In the genomic region with DNA sequence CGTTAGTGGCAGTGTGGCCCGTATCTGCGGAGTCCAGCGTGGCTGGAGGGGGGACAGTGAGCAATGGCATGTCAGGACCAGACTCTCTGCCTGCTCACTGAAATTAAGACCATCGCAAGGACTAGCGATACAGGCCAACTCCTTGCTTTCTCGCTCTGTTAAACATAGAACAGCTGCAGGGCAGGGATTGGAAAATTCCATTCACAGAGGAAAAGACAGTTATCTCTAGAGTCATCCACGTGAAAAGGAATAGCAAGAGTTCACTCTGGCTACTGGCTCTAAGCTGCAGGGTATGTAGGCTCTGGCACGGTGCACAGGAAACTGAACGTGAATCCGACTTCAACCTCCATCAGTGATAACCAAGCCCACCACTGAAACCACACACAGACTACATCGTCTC, we compare ENCODE assay signal across 27 mouse cellular contexts. TPM values are rescaled to one million over a fixed set of nuclear protein-coding genes. Genes with fewer than 3 reads are reported as not detected.
DNase-seq lines count a peak whose midpoint lies in the region; ATAC-seq and TF ChIP-seq lines count a peak whose summit lies in the region.
"Had no signal": no experiment of that assay in that cellular context is flagged by ENCODE, and none has a peak within 500 bp of the region (broad histone marks: within the 10 kb centered on the region; RNA-seq: fewer than 3 reads in every experiment).

No protein-coding gene starts in this region.

- peaks cover 3% of the 10 kb centered on the region; the same call in 1 of the 2 replicates for H3K4me1 ChIP-seq in kidney, adult 2 months (ENCODE audit: control insufficient read depth, insufficient read depth, low read length)
- H3K4me1 ChIP-seq in neural tube, embryonic 13.5 days (replicated peaks): peaks cover 8% of the 10 kb centered on the region
- peaks cover 4% of the 10 kb centered on the region; the same call in 1 of the 2 replicates for H3K4me1 ChIP-seq in neural tube, embryonic 15.5 days
- H3K4me1 ChIP-seq: embryonic facial prominence, embryonic 12.5 days; hindbrain, embryonic 10.5 days had no signal

- H3K36me3 ChIP-seq in kidney, adult 2 months (ENCODE audit: control insufficient read depth, insufficient read depth, low read length): no peaks in the 10 kb centered on the region
- peaks cover 27% of the 10 kb centered on the region for H3K36me3 ChIP-seq in neural tube, embryonic 13.5 days
- H3K36me3 ChIP-seq in neural tube, embryonic 15.5 days: peaks cover 7% of the 10 kb centered on the region; the same call in 1 of the 2 replicates

- no peak for TF ChIP-seq POLR2A in kidney, adult 2 months (IDR thresholded peaks at IDR 0.05; ENCODE audit: low read depth, low read length)

- no peaks in the 10 kb centered on the region for H3K9me3 ChIP-seq in neural tube, embryonic 13.5 days
- H3K9me3 ChIP-seq in neural tube, embryonic 15.5 days (replicated peaks): no peaks in the 10 kb centered on the region
- H3K9me3 ChIP-seq: embryonic facial prominence, embryonic 12.5 days; forebrain, embryonic 12.5 days; midbrain, embryonic 12.5 days had no signal

- DNase-seq in kidney, adult 2 months: no peak
- no peak for DNase-seq in kidney, adult 8-10 months
- peak; percentile 21 for DNase-seq in R1 (ENCODE audit: low read depth, low spot score)
- no peak for DNase-seq in left cerebral cortex, postnatal 25 days (ENCODE audit: low spot score in 2 of 2)
- DNase-seq in adipocyte (ENCODE audit: low spot score): no peak
- DNase-seq: adrenal gland, adult 2 months; B cell, adult 2 months; cerebellum, adult 11-12 months; cerebellum, postnatal 10 days; heart, postnatal 10 days; kidney, adult 9 months; layer of hippocampus, postnatal 36 days; lung, embryonic 14.5 days; right cerebral cortex, postnatal 25 days; spleen, adult 18-20 months; thymus, postnatal 14 days had no signal

- intact Hi-C loops in left cerebral cortex, postnatal 25 days (cut with DNase I): no loop called here

- no peak for ATAC-seq in neural tube, embryonic 13.5 days (ENCODE audit: low read depth)
- ATAC-seq in neural tube, embryonic 15.5 days (ENCODE audit: low FRiP score): no peak

- no peak overlapping the region for H3K4me2 ChIP-seq in neural tube, embryonic 13.5 days
- no peak overlapping the region for H3K4me2 ChIP-seq in neural tube, embryonic 15.5 days
- H3K4me2 ChIP-seq: embryonic facial prominence, embryonic 12.5 days; forebrain, embryonic 12.5 days; lung, embryonic 14.5 days; midbrain, embryonic 12.5 days had no signal

- no peak overlapping the region for H3K4me3 ChIP-seq in kidney, adult 2 months (ENCODE audit: insufficient read depth, low read depth, low read length)
- H3K4me3 ChIP-seq in neural tube, embryonic 13.5 days: no peak overlapping the region
- H3K4me3 ChIP-seq in neural tube, embryonic 15.5 days (replicated peaks): no peak overlapping the region
- H3K4me3 ChIP-seq: embryonic facial prominence, embryonic 12.5 days; erythroblast, embryonic 14.5 days; forebrain, embryonic 12.5 days; hindbrain, embryonic 10.5 days; midbrain, embryonic 12.5 days had no signal

- no peaks in the 10 kb centered on the region for H3K27me3 ChIP-seq in kidney, adult 2 months (replicated peaks; ENCODE audit: control insufficient read depth, insufficient read depth, low read length)
- H3K27me3 ChIP-seq in neural tube, embryonic 13.5 days: no peaks in the 10 kb centered on the region
- H3K27me3 ChIP-seq in neural tube, embryonic 15.5 days (replicated peaks): no peaks in the 10 kb centered on the region
- H3K27me3 ChIP-seq: CH12.LX; embryonic facial prominence, embryonic 12.5 days; forebrain, embryonic 12.5 days; midbrain, embryonic 12.5 days had no signal

- 57% methylated on average over 12 of the region's 12 CpGs for WGBS in kidney, adult 2 months
- 71% methylated on average over 12 of the region's 12 CpGs for WGBS in neural tube, embryonic 13.5 days
- 73% methylated on average over 12 of the region's 12 CpGs for WGBS in neural tube, embryonic 15.5 days

- TF ChIP-seq CTCF in kidney, adult 2 months (conservative IDR thresholded peaks at IDR 0.05; ENCODE audit: insufficient read depth, insufficient read length, low read depth, low read length): no peak

- H3K27ac ChIP-seq in kidney, adult 2 months (ENCODE audit: insufficient read depth, low read depth, low read length): peak overlapping the region; percentile 24; the same call in 1 of the 2 replicates
- H3K27ac ChIP-seq in neural tube, embryonic 13.5 days (replicated peaks): 0 out of 2 replicates have a peak overlapping the region, but pooled peaks have one; percentile 9
- no peak overlapping the region for H3K27ac ChIP-seq in neural tube, embryonic 15.5 days (replicated peaks)
- H3K27ac ChIP-seq: embryonic facial prominence, embryonic 12.5 days; forebrain, embryonic 12.5 days; hindbrain, embryonic 10.5 days; liver, embryonic 14.5 days; midbrain, embryonic 12.5 days had no signal

- H3K9ac ChIP-seq in neural tube, embryonic 13.5 days: no peak overlapping the region
- H3K9ac ChIP-seq in neural tube, embryonic 15.5 days (replicated peaks): no peak overlapping the region
- H3K9ac ChIP-seq: embryonic facial prominence, embryonic 12.5 days; forebrain, embryonic 12.5 days; liver, embryonic 14.5 days; lung, embryonic 14.5 days; midbrain, embryonic 12.5 days had no signal

RNA-seq across cellular contexts. Expression of a gene that starts 26.2 kb away (rescaled TPM):
- polyA plus RNA-seq in kidney, adult 2 months (2012; rRNA removed): 4.3 and 5.1 TPM in 2 replicates
- polyA plus RNA-seq in neural tube, embryonic 13.5 days (2015; fragmentation: Nextera tagmentation; extraction: Ambion mirVana): 2.0 and 2.5 TPM in 2 replicates
- polyA plus RNA-seq in neural tube, embryonic 15.5 days (2015; fragmentation: Nextera tagmentation; extraction: Ambion mirVana): 2.1 and 3.3 TPM in 2 replicates
- 10 to 100 TPM; 13.3 to 14.3 TPM for total RNA-seq in left cerebral cortex, postnatal 25 days (2021)

RNA-seq across cellular contexts. Expression of a gene that starts 29.4 kb away (rescaled TPM):
- polyA plus RNA-seq in kidney, adult 2 months (2012; rRNA removed): 22.6 and 24.0 TPM in 2 replicates
- polyA plus RNA-seq in neural tube, embryonic 13.5 days (2015; fragmentation: Nextera tagmentation; extraction: Ambion mirVana): 57.4 and 57.8 TPM in 2 replicates
- 41.3 and 44.2 TPM in 2 replicates for polyA plus RNA-seq in neural tube, embryonic 15.5 days (2015; fragmentation: Nextera tagmentation; extraction: Ambion mirVana)
- total RNA-seq in left cerebral cortex, postnatal 25 days (2021): 10 to 100 TPM; 19.4 to 20.6 TPM

RNA-seq across cellular contexts. Expression of a gene that starts 29.6 kb away (rescaled TPM):
- 0.05 and 0.08 TPM in 2 replicates for polyA plus RNA-seq in kidney, adult 2 months (2012; rRNA removed)
- polyA plus RNA-seq in neural tube, embryonic 13.5 days (2015; fragmentation: Nextera tagmentation; extraction: Ambion mirVana): 0.30 and 0.39 TPM in 2 replicates
- polyA plus RNA-seq in neural tube, embryonic 15.5 days (2015; fragmentation: Nextera tagmentation; extraction: Ambion mirVana): 0.08 and 0.13 TPM in 2 replicates
- under 1 TPM; 0.16 to 0.30 TPM for total RNA-seq in left cerebral cortex, postnatal 25 days (2021)
- total RNA-seq: gastrocnemius, adult 18-20 months; megakaryocyte, adult 5-6 weeks had no signal
- polyA plus RNA-seq: erythroblast, embryonic 14.5 days had no signal
